Mouse (Mus musculus) layer of hippocampus, postnatal 36 days (tissue): Measurements from ENCODE around the gene Bola3. TPM values are rescaled to one million over a fixed set of nuclear protein-coding genes. Genes with fewer than 3 reads are reported as not detected.

Source experiments
- DNase-seq, 2 experiments: peaks; one replicate each; pipeline ENCODE4 v3.0.0; 2022
- microRNA-seq, 2 experiments: library from miRNA; unstranded; fragments of <30 nt; microRNA quantifications; one replicate each; pipeline ENCODE4 v1.2.0; 2021
- total RNA-seq, 2 experiments: library from RNA; stranded (reverse); gene quantifications; 2 replicates each; pipeline ENCODE4 v1.2.3; 2021

The Bola3 gene
- total RNA-seq, 2 experiments from 2014 or later = 51.1 to 55.5 TPM

DNA sequence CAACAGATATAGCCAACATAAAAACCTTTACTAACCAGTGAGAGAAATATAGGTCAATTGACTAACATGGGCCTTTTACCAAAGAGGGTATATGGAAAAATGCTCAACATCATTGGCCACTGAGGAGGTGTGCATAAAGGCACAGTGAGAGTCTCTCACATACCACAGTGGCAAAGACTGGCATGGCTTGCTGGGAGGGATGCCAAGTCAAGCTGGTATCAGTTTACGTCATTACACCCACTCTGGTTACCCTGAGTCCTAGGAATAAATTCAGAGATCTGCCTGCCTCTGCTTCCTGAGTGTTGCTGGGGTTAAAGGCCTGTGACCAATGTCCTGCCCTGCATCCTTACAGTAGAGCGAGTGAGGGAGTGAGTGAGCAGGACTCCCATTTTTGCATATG lies 47.8 kb downstream of the Bola3 start:
- no peak for DNase-seq

DNA sequence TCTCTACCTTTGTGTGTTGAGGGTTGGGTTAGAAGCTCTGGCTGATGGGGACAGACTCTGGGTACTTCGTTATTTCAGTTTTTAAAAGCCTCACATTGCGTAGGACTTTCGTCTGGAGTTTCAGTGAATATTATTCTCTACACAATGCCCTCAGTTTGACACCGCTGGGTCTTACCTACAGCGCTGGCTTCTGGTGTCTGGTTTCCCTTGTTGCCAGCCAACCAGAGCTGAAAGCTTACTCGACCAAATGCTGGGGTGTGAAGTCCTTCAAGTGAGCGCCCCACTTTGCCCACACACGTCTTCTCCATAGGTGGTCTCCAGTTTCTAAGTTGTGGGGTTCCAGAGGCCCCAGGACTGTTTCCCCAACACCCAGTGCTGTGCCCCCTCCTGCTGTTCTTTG lies 48.8 kb downstream of the Bola3 start:
- DNase-seq = no peak

DNA sequence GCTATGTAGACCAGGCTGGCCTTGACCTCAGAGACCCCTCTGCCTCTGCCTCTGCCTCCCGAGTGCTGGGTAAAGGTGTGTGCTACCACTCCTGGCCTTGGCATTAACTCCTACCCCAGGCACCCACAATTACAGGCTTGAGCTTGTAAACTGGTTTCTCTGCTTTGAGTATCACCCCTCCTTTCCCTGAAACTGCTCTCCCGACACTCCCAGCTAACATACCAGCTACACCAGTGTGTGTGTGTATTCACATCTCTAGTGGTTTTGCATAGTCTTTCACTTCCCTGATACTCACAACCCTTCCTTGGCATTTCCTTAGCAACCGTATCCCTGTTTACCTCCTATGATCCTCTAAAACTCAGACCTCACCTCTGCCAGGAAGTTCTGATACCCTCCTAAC lies 50.8 kb downstream of the Bola3 start:
- DNase-seq = no peak

DNA sequence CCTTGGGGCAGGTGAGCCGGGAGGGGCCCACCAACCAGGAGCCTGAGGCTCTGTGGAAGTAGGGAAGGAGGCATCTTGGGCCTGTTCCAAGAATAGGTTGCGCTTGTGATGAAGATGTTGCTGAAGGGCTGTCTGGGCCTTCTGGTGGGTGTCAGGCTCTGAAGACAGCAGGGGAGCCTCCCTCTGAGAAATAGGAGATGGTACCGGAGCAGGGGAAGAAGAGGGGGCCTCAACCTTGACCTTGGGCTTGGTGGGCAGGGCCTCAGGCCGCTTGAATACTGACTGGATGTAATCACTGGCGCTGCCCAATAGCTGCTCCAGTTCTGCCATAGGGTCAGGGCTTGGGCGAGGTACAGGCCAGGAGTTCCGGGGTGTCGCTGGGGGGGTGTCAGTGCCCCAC lies 54.5 kb downstream of the Bola3 start:
- no peak for DNase-seq

DNA sequence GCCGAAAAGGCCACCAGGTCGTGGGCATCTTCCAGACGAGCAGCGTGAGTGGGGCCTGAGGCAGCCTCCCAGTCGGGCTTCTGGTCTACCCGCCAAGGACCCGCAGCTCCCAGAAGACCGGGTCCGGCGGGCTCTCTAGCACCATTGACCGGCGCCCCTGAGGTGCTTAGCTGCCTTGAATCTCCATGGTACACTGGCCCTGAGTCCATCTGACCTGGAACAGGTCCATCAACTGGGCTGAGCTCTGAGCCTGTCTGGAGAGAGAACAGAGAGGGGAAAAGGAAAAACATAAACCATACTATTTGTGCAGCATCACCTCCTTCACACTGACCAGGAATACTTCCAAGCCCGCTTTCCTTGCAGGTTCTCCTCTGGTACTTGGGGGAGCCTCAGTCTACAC lies 55.6 kb downstream of the Bola3 start:
- no peak for DNase-seq

DNA sequence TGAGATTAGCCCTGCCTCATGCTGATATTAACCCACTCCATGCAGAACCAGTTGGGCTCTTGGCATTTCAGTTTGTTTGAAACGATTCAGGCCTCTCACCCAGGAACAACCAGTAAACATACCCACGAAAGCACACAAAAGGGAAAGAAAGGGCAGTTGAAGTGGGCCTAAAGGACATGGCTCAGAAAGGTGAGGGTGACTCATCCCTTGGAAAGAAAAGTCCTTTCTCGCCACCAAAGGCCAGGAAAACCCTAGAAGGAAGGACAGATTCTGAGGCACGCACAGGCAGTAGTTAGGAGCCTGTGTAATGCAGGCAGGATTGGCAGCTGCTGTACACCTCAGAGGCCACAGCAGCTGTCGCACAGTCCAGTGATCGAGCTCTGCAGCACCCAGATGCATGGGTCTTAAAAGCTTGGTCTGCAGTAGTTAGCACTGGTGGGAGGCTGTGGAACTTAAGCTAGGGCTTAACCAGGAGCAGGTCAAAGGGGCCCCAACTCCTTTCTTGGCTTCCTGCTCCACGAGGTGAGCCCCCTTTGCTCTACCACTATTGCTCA lies 56.6 kb downstream of the Bola3 start:
- DNase-seq = no peak

DNA sequence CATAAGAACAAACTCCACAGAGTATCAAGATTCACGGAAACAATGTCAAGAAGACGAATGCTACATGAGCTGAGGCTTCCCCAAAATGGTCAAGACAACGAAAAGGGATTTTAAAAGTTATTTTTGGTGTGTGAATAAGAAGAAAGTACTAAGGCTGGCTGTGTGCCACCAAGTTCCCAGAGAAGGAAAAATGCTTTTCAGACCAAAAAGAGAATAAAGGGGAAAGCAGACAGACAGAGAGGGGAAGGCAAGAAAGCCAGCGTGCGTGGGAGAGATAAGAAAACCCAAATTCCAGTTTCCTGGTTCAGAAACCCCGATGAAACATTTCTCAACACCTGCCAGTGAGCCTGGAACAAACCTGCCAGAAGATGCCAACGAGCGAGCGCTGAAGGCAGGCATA lies 59.6 kb downstream of the Bola3 start:
- DNase-seq = no peak

Small RNA genes lying within 50 kb of the gene (microRNA-seq; reads per million reads assigned to microRNA genes)
- gene Mir6374 = 0 reads per million in 2 experiments

Other genes starting within 250 kb of the Bola3 start
- 1 to 10 TPM; 8.0 to 8.2 TPM for gene Ccdc142, start 247.5 kb upstream of the Bola3 start, total RNA-seq
- 1 to 10 TPM; 5.8 to 7.0 TPM for gene Gm42688, start 247.5 kb upstream of the Bola3 start, total RNA-seq
- gene Mrpl53, start 240.1 kb upstream of the Bola3 start, total RNA-seq = 10 to 100 TPM; 64.4 to 69.9 TPM
- gene Mogs, start 233.7 kb upstream of the Bola3 start, total RNA-seq = 10 to 100 TPM; 28.0 to 28.9 TPM
- 10 to 100 TPM; 58.2 to 61.4 TPM for gene Wbp1, start 227.6 kb upstream of the Bola3 start, total RNA-seq
- 10 to 100 TPM; 21.2 to 23.5 TPM for gene Ino80b, start 223.7 kb upstream of the Bola3 start, total RNA-seq
- gene Rtkn, start 213.7 kb upstream of the Bola3 start, total RNA-seq = 10 to 100 TPM; 75.9 to 90.3 TPM
- gene Wdr54, start 192.8 kb upstream of the Bola3 start, total RNA-seq = 10 to 100 TPM; 24.2 to 25.3 TPM
- gene 1700003E16Rik, start 192.7 kb upstream of the Bola3 start, total RNA-seq = 10 to 100 TPM; 23.4 to 24.0 TPM
- 100 to 1,000 TPM; 384 to 404 TPM for gene Dctn1, start 183.2 kb upstream of the Bola3 start, total RNA-seq
- 1 to 10 TPM in 1 of 2 experiments, under 1 TPM in 1; 0.57 to 2.8 TPM for gene Slc4a5, start 129.3 kb upstream of the Bola3 start, total RNA-seq
- gene Mthfd2, start 23.2 kb upstream of the Bola3 start, total RNA-seq = 1 to 10 TPM; 6.1 to 6.7 TPM
- 10 to 100 TPM; 21.6 to 21.7 TPM for gene Mob1a, start 23.1 kb upstream of the Bola3 start, total RNA-seq
- 10 to 100 TPM; 58.9 to 67.8 TPM for gene Tet3, start 109.9 kb downstream of the Bola3 start, total RNA-seq
- gene Dguok, start 157.8 kb downstream of the Bola3 start, total RNA-seq = 10 to 100 TPM; 32.7 to 41.9 TPM
- not detected for gene Actg2, start 187.1 kb downstream of the Bola3 start, total RNA-seq
- 10 to 100 TPM; 34.3 to 34.7 TPM for gene Stambp, start 223.6 kb downstream of the Bola3 start, total RNA-seq